Mouse (Mus musculus): ENCODE data around the gene Pik3r1.

Gene Pik3r1

DNA sequence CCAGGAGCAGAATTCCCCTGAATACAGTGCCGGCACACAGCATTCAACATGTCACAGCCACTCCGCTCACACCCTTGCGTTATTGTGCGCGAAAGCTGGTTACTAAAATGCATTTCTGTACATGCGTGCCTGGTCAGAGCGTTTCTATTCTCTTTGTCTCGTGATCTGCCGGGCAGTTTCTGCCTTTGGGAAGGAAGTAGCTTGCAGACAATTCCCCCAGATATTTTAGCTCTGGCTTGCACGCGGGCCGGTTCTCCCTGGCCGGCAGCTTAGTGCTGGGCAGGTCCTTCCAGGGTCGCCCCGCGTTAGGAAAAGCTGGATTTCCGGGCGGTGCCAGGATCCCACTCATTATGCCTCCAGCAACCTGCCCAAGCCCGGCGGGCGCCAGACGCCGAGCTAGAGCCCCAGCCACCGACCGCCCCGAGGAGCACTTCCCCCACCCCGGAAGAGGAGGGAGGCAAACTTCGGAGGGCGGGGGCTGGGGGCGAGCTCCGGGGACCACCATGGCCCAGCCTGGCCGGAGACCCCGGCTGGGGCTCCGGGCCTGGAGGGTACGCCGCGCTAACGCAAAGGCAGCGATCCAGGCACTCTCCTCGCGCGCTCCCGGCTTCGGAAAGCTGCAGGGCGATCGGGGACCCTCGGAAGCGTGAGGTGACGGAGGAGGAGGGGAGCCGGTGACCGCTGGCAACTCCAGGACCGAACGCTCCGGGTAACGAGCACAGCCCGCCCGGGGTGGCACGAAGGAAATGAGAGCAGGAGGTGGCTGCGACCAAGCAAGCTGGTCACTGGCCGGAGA, 806 bp downstream of the Pik3r1 start:
- intact Hi-C loops (cut with DNase I) = loop anchor here (10.0 kb wide), 1 partner anchor 288 kb away; no protein-coding TSS in a partner anchor

- intact Hi-C loops (cut with DNase I) = loop anchor here (10.0 kb wide), 1 partner anchor 288 kb away; no protein-coding TSS in a partner anchor
Observed at GRCm38 (mm10) chr13:101766605-101767012, 1.4 kb downstream of the Pik3r1 start.

DNA sequence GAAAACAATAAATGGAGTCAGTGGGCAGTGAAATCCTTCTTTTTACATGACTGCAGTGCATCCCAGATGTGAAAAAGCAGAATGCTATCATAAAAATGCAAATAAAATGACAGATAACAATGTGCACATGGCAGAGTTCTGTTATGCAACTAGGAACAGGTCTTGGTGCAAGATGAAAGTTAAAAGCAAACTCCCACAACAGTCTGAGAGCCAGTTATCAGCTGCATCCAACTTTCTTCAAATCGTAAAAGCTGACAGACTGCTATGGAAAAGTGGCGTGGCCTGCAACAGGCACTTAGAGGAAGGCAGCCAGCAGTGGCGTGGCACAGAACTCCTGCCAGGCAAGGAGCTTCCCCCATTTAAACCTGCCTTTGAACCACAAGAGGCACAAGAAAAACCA, 2.0 kb downstream of the Pik3r1 start:
- intact Hi-C loops (cut with DNase I) = loop anchor here (10.0 kb wide), 1 partner anchor 289 kb away; no protein-coding TSS in a partner anchor

DNA sequence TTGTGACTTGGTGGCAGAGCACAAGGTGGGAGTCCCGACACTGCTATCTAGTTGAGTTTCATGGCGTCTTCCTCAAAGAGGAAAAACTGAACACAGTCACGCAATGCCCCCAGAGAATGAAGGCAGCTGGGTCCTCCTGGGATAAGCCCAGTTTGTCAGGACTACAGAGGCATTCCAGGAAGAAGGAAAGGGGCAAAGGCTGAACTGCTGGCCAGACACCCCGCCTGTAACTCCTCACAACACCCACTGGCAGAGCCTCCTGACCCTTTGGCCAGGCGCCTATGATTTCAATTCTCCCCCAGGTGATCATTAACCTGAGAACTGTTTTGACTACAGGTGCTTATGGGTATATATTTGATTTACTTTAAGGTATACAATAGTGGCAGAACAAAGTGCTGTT, 3.9 kb downstream of the Pik3r1 start:
- intact Hi-C loops (cut with DNase I) = loop anchor here (10.0 kb wide), 1 partner anchor 291 kb away; no protein-coding TSS in a partner anchor

DNA sequence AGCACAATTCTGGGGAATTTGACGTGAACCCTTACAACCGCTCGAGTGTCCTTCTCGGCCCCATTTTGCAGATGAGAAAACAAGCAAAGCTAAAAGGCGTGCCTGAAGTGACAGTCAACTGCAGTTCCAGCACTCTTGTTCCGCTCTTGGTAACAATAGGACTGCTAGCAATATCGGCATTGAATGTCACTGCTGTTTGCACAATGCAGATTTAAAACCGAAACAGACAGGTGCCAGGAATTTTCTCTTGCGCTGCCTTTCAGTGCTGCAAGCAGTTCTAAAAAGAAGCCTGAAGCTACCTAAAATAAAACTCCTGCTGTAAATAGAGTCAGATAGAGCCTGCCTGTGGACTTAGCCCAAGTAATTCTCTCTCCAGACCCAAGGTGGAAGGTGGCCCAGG, 4.3 kb downstream of the Pik3r1 start:
- intact Hi-C loops (cut with DNase I) = loop anchor here (10.0 kb wide), 1 partner anchor 291 kb away; no protein-coding TSS in a partner anchor

- intact Hi-C loops (cut with DNase I) = loop anchor here (10.0 kb wide), 1 partner anchor 292 kb away; no protein-coding TSS in a partner anchor
Observed at GRCm38 (mm10) chr13:101763149-101763548, 4.9 kb downstream of the Pik3r1 start.

DNA sequence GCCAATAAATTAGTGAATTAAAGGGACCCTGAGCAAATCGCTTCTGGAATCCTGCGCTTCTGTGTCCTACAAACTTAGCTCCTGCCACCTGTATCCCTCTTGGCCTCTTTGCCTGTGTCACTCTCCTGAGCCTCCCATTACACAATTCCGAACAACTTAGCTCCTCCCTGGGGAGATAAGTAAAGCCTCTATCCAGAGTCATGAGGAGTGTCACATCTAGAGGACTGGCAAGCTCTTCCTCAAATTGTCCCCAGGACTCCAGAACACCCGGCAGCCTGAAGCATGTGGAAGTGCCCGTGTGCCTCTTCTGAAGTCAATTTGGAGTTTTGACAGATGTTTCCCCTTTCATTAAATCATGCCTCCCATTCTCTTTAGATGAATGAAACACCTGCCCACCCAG, 6.4 kb downstream of the Pik3r1 start:
- intact Hi-C loops (cut with DNase I) = loop anchor here (10.0 kb wide), 1 partner anchor 293 kb away; no protein-coding TSS in a partner anchor

DNA sequence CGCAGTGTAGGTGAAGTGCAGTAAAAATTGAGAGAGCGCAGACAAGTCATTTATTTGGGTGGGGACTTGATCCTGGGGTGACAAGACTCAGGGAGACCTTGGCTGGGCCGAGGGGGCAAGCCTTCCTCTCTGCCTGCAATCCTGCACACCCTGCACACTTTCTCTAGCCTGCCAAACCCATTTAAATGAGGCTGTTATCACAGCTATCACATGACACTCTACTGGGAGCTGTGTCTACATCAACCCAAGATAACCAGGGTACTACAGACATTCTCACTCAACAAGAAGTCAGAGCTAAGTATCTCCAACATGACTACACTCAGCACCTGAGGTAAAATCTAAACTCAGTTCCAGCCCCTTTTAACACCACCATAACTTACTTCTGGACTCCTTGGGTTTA, 7.1 kb downstream of the Pik3r1 start:
- intact Hi-C loops (cut with DNase I) = loop anchor here (10.0 kb wide), 1 partner anchor 294 kb away; no protein-coding TSS in a partner anchor

- intact Hi-C loops (cut with DNase I) = loop anchor here (10.0 kb wide), 1 partner anchor 295 kb away; no protein-coding TSS in a partner anchor
Observed at GRCm38 (mm10) chr13:101760001-101760687, 7.9 kb downstream of the Pik3r1 start.

DNA sequence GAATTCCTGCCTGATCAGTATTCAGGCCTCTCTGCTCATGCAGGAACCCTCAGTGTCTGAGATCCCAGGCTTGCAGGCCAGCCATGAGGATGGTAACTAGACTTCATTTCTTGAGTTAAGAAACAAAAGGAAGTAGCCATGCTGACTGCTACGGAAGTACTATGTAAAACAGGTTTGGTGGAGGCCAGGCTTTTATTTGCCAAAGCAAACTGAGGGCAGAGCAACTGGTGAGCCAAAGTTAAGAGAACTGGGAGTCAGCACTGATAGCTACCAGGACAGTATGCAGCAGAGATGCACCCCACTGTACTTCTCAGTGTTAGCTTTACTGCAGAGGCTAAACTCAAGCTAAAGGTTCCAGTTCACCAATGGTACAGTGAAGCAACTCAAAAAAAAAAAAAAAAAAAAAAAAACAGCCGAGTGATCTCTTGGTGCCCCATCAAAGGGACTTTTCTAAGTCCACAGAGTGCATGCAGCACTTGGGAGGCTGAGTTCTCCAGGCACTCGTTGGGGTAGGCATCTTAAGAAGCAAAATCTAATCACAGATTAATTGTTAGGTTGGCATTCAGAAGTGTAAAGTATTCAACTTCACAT, 8.6 kb downstream of the Pik3r1 start:
- intact Hi-C loops (cut with DNase I) = no loop called here

GRCm38 (mm10) chr13:101757801-101758422, 10.1 kb downstream of the Pik3r1 start:
- intact Hi-C loops (cut with DNase I) = no loop called here

DNA sequence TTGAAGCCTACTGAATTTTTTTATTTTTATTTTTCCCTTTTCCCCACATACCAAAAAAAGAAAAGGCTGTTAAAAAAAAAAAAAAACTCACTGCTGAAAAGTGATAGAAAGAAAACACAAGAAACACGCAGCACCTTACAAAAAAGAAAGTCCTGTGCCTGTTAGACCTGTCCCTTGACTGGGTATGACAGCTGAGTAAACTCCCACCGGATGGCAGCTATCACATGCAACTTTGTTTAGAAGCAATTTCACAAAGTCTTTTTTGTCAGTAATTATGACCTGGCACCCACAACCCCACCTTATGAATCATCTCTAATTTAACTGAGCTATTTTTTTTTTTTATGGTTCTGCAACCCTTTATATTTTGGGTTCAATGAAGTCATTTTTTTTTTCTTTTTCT, 12.8 kb downstream of the Pik3r1 start:
- intact Hi-C loops (cut with DNase I) = no loop called here

- intact Hi-C loops (cut with DNase I) = no loop called here
Observed at GRCm38 (mm10) chr13:101753639-101754038, 14.4 kb downstream of the Pik3r1 start.

- intact Hi-C loops (cut with DNase I) = no loop called here
Observed at GRCm38 (mm10) chr13:101751816-101752215, 16.2 kb downstream of the Pik3r1 start.

DNA sequence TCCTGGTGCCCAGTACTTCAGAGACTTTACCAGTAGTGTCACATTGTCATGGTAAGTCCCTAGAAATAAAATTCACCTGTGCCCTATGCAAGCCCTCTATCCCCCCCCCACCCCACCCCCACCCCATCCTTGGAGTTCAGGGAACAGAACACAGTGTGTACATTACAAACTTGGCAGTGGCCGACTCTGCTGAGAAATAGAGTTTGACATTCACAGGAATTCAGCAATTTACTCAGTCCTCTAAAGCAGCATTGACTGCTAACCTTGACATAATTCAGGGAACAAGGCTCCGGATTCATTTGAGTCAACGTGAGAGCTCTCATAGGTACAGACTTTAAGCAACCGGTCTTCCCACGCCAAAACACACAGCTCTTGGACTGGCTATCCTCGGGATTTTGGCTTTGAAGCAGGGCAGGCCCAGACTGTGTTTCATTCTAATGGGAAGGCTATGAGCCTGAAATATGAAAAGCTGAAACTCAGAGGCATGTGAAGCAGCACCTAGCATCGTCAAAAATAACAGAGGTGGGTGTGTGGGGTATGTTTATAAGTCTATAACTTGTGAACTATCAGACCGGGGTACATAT, 21.9 kb downstream of the Pik3r1 start:
- intact Hi-C loops (cut with DNase I) = no loop called here

DNA sequence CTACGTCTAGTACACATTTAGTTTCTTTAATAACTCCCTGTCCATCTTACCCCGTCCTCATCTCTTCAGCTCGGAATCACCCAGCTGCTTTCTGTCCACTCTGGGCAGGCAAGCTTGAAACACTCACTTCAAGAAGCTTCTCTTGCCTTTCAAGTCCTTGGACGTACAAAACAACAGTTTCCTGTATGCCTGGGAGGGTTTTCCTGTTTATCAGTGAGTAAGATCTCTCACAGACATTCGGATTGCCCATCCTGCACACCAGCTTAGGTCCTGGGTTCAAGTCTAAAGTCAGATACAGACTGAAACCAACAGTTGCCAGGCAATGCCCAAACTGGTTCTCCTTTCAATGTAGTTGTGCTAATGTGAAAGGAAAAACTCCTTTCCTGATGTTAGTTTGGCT, 23.1 kb downstream of the Pik3r1 start:
- intact Hi-C loops (cut with DNase I) = no loop called here

DNA sequence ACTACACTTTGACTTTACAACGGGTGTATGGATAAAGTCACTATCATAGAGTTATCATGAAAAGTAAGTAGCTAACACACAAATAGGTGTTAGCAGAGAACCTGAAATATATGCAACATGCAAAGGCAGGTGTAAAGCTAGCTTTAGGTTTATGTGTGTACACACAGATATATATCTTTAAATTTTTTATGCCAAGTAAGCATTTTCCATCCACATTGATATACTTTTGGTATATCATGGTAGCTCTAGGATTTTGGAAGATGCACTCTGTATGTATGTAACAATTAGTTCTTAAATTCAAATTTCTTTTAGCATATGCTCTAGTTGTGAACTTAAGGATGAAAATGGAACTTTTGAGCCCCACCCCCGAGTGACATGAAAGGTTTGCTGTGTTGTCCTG, 24.0 kb downstream of the Pik3r1 start:
- intact Hi-C loops (cut with DNase I) = no loop called here

GRCm38 (mm10) chr13:101743247-101743646, 24.8 kb downstream of the Pik3r1 start:
- intact Hi-C loops (cut with DNase I) = no loop called here

DNA sequence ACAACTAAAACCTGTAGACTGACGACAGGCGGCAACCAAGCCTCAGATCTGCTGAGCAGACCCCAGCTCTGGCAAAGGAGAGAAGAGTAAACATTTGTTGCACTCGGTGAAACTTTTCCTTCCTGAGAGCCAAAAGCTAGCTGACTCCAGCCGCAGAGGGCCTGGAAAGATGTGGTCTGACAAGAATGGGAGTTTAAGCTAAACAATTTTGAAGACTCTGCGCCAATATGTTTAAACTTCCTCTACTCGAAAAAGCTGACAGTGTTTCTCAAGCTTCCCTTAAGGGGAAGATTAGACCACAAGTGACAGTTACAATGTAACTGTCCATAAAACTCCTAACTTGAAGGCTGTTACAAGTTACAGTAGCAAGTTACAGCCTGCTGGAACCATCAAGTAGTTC, 25.4 kb downstream of the Pik3r1 start:
- intact Hi-C loops (cut with DNase I) = no loop called here

DNA sequence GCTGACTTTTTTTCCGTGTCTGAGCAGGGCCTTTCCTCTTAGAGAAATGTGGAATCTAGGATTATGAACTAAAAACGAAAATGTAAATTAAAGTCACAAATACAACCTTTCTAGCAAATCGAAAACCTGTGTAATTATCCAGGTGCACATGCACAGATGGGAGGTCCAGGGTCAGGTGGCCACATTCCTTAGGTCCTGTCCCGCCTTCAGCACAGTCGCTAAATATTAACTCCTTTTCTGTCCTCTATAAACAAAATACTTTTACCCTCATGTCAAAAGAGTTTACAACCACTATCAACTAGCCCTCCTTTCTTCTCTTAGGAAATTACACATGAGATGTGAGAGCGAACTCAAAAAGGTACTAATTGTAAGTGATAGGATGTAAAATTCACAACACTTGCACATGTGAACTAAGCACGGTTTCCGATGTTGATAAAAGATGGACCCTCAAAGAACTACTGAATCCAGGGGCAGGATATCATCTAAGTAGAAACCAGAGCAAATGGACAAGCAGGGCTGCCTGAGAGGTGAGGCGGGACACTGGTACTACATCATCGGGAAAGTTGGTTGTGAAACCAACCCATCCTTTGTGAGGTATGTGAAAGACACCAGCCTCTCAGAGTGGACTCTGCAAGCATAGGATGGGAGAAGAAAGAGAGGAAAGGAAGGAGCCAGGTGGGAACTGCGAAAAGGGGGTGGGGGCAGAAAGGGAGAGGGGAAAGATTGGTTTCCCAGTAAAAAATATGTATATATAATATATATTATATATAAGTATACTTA, 26.3 kb downstream of the Pik3r1 start:
- intact Hi-C loops (cut with DNase I) = no loop called here

All from adrenal gland (tissue).